Mouse (Mus musculus) liver, embryonic 16.5 days (tissue): ENCODE data around the gene Hoxc12. TPM values are rescaled to one million over a fixed set of nuclear protein-coding genes. Genes with fewer than 3 reads are reported as not detected.

Experiments
- ATAC-seq: fragments of 200-750 bp; cut with Nextera tagmentation; 2 replicates; pipeline ENCODE4 v1.8.0; 2017; ENCODE audit warnings: low read depth, mild to moderate bottlenecking, moderate number of reproducible peaks, moderate library complexity
- H3K27ac ChIP-seq: fragments of 300-500 bp; sonication (generic); 2 replicates; pipeline ENCODE4 v1.5.1; 2014; ENCODE audit warnings: mild to moderate bottlenecking, low read length
- H3K27me3 ChIP-seq: fragments of 300-500 bp; sonication (generic); 2 replicates; pipeline ENCODE4 v1.6.1; 2014; ENCODE audit warnings: low read depth, low read length, mixed read lengths; ENCODE audit not compliant: control insufficient read depth, insufficient read depth
- H3K36me3 ChIP-seq: fragments of 300-500 bp; sonication (generic); 2 replicates; pipeline ENCODE4 v1.6.1; 2014; ENCODE audit warnings: mild to moderate bottlenecking; ENCODE audit not compliant: control insufficient read depth, insufficient read depth
- H3K4me1 ChIP-seq: fragments of 300-500 bp; sonication (generic); 2 replicates; pipeline ENCODE4 v1.6.1; 2014; ENCODE audit warnings: low read depth, low read length, mixed read lengths; ENCODE audit not compliant: control insufficient read depth
- H3K4me2 ChIP-seq: fragments of 300-500 bp; sonication (generic); 2 replicates; pipeline ENCODE4 v1.6.1; 2014; ENCODE audit warnings: low read depth, low read length, mixed read lengths
- H3K4me3 ChIP-seq: fragments of 300-500 bp; sonication (generic); 2 replicates; pipeline ENCODE4 v1.5.1; 2014; ENCODE audit warnings: low read depth, mild to moderate bottlenecking, low read length
- H3K9ac ChIP-seq: fragments of 300-500 bp; sonication (generic); 2 replicates; pipeline ENCODE4 v1.6.1; 2014; ENCODE audit warnings: low read depth, low read length
- H3K9me3 ChIP-seq: fragments of 300-500 bp; sonication (generic); replicated peaks from 2 replicates; pipeline ENCODE4 v1.6.1; 2016; ENCODE audit warnings: low read length; ENCODE audit not compliant: control insufficient read depth
- WGBS: fragments of 180-500 bp; shearing (Covaris S2); extraction: QIAGEN DNeasy Blood & Tissue Kit; methylation state at CpG from one replicate; pipeline ENCODE4 v1.1.7; 2014; ENCODE audit not compliant: insufficient replicate concordance; 5-methylcytosine and 5-hydroxymethylcytosine counted together
- polyA plus RNA-seq: library from polyadenylated mRNA; unstranded; fragments of >200 nt; fragmentation: Nextera tagmentation; extraction: Ambion mirVana; gene quantifications from 2 replicates; pipeline ENCODE4 v1.2.1, GENCODE M21; 2015

Hoxc12 gene
- polyA plus RNA-seq, 1 experiment from 2014 or later = not detected

DNA sequence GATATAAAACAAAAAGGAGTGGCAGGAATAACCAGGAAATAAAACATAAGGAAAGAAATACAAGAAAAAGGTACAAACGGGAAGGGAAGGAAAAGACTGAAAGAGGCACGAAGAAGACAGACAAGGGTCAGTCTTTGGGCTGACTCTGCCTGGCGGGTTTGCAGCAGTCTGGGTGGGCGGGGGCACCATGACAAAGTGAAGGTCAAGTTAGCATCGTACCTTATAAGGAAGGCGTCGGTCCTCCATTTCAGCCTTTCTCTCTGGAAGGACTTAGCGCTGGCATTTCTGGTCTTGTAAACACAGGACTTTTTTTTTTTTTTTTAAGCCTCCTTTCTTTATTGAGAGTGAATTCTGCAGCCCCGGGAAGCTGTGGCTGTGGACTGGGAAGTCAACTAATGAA lies 10.7 kb downstream of the Hoxc12 start:
- no peaks in the 10 kb centered on the region for H3K36me3 ChIP-seq
- H3K9me3 ChIP-seq = no peaks in the 10 kb centered on the region
- H3K4me2 ChIP-seq = no peak overlapping the region
- WGBS = 2% methylated on average over 9 of the region's 9 CpGs
- ATAC-seq = no peak
- H3K4me1 ChIP-seq = no peaks in the 10 kb centered on the region
- H3K27ac ChIP-seq = no peak overlapping the region
- no peak overlapping the region for H3K4me3 ChIP-seq
- peaks cover 95% of the 10 kb centered on the region for H3K27me3 ChIP-seq
- no peak overlapping the region for H3K9ac ChIP-seq

DNA sequence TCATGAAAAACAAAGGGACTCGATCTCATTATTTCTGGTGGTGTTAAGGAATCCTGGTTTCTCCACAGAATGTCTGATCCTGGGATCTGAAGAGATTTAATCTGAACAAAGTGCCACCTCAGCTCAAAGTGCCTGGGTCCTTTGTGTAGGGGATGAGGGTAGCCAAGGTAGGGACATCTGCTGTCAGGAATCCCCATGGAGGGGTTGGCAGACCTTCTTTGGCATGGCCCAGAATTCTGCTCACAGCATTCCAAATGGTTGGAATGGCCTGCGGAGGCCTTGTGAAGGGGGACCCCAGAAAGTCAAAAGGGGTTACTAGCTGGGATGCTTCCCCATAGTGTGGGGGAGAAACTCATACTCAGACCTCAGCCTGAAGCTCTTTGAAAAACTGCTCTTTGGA lies 12.3 kb downstream of the Hoxc12 start:
- Histone ChIP-seq H3K27ac (no peak overlapping the region), H3K4me2 (no peak overlapping the region), H3K36me3 (no peaks in the 10 kb centered on the region), H3K9me3 (no peaks in the 10 kb centered on the region), H3K27me3 (peaks cover 95% of the 10 kb centered on the region), H3K9ac (no peak overlapping the region), H3K4me1 (no peaks in the 10 kb centered on the region), H3K4me3 (no peak overlapping the region)
- ATAC-seq = no peak
- WGBS = 6% methylated on average over 2 of the region's 2 CpGs

DNA sequence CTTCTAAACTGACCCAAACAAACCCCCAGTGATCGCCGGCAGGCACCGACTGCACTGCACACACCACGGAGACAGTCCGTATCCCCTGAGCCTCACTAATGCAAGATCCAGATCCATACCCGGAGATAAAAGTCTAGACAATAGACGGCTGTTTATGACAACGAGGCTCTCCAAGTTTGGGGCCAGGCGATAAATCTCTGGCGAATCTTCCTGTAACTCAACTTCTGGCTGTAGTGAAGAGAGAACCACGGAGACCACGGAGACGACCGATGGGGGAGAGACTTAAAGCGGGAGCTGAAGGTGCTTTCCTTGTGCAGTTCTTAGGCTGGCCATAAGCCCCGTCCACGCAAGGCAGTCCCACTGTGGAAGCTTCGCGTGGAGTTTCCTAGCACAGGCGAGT lies 13.1 kb downstream of the Hoxc12 start:
- no peak overlapping the region for H3K9ac ChIP-seq
- no peak for ATAC-seq
- no peaks in the 10 kb centered on the region for H3K36me3 ChIP-seq
- no peak overlapping the region for H3K4me3 ChIP-seq
- H3K4me2 ChIP-seq = no peak overlapping the region
- 2% methylated on average over 20 of the region's 20 CpGs for WGBS
- no peaks in the 10 kb centered on the region for H3K4me1 ChIP-seq
- peaks cover 97% of the 10 kb centered on the region for H3K27me3 ChIP-seq
- H3K9me3 ChIP-seq = no peaks in the 10 kb centered on the region
- no peak overlapping the region for H3K27ac ChIP-seq

DNA sequence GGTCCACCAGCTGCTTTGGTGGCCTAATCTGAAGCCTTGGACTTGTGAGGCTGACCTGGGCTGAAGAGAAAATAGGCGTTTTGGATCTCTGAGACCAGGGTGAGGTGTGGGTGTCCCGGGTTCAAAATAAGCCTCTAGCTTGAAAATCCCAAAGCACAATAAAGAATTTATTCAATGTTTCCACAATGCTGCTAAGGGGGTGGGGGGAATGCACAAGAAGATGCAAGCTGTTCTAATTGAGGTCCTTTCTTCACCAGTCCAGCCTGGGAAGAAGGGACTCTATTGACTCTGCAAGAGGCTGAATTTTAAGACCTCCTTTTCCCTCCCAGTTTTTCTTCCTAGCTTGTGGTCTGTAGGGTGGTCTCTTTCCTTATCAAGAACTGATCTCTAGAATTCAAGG lies 14.3 kb downstream of the Hoxc12 start:
- Histone ChIP-seq H3K9ac (no peak overlapping the region), H3K9me3 (no peaks in the 10 kb centered on the region), H3K27ac (no peak overlapping the region), H3K4me1 (no peaks in the 10 kb centered on the region), H3K4me3 (no peak overlapping the region), H3K36me3 (no peaks in the 10 kb centered on the region), H3K27me3 (peaks cover 97% of the 10 kb centered on the region), H3K4me2 (no peak overlapping the region)
- no peak for ATAC-seq
- WGBS = 13% methylated on average over 2 of the region's 2 CpGs

DNA sequence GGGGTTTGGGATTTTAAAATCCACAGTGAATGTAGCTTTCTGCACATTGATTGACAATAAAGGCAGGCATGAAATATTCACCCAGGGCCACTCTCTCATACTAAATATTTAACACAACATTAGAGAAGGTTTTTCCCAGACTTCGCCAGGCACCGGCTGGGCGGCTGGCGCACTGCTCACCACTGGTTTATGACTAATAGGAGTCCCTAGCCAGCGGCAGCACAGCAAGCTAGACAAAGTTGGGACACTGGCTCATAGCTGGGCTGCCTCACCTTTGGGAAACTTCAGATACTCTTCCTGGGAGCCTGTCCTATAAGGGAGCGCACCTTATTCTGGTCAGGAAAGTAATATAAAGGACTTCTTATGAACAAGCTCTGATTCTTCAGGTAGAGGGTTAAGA lies 17.0 kb downstream of the Hoxc12 start:
- no peak overlapping the region for H3K4me3 ChIP-seq
- no peak for ATAC-seq
- WGBS = 9% methylated on average over 6 of the region's 6 CpGs

DNA sequence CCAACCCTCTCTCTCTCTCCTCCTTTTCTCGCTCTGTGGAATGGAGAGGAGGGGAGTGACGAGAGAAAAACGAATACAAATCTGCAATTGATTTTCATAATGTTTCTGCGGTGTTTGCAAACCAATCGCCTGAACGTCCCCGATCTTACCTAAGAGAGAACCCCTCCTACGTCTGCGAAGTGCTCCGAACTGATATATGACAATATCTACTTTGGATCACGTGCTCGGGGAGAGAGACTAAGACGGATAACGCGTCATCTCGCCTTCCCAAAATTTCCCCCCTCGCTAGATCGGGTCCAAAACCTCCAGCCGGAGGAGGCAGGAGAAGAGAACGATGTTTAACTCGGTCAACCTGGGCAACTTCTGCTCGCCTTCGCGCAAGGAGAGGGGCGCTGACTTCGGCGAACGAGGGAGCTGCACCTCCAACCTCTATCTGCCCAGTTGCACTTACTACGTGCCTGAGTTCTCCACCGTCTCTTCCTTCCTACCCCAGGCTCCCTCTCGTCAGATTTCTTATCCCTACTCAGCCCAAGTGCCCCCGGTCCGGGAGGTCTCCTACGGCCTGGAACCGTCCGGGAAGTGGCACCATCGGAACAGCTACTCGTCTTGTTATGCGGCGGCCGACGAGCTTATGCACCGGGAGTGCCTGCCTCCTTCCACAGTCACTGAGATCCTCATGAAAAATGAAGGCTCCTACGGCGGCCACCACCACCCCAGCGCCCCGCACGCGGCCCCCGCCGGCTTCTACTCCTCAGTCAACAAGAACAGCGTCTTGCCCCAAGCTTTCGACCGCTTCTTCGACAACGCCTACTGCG lies 17.8 kb downstream of the Hoxc12 start, which contains the start of gene Hoxc11:
TSS of gene Hoxc11 (plus strand) at position 236 of the 815 bp plus-strand sequence.
- no peak within 1 kb of the TSS for H3K4me2 ChIP-seq
- H3K27ac ChIP-seq = no peak within 1 kb of the TSS
- H3K27me3 ChIP-seq = peaks cover 96% of the 10 kb centered on the region
- ATAC-seq = no peak
- H3K4me3 ChIP-seq = no peak within 1 kb of the TSS
- no peaks in the 10 kb centered on the region for H3K4me1 ChIP-seq
- WGBS = 2% methylated on average over 55 of the region's 57 CpGs
- no peaks in the 10 kb centered on the region for H3K9me3 ChIP-seq
- H3K36me3 ChIP-seq = no peaks in the 10 kb centered on the region
- no peak within 1 kb of the TSS for H3K9ac ChIP-seq

More for the DNA sequence above, 17.0 kb downstream of the Hoxc12 start:
- no peak overlapping the region for H3K4me2 ChIP-seq
- H3K9me3 ChIP-seq = no peaks in the 10 kb centered on the region
- no peak overlapping the region for H3K9ac ChIP-seq
- no peaks in the 10 kb centered on the region for H3K4me1 ChIP-seq
- H3K36me3 ChIP-seq = no peaks in the 10 kb centered on the region
- H3K27ac ChIP-seq = no peak overlapping the region
- peaks cover 98% of the 10 kb centered on the region for H3K27me3 ChIP-seq

DNA sequence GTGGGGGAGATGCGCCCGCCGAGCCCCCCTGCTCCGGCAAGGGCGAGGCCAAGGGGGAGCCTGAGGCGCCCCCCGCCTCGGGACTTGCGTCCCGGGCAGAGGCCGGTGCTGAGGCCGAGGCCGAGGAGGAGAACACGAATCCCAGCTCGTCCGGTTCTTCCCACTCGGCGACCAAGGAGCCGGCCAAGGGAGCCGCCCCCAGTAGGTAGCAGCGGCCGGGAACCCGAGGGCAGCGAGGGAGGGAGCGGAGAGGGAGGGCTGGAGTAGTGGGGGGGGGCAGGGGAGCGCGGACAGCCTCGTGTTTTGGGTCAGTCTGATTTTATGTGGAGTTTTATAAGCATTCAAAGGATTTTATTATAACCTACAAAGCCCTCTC lies 18.4 kb downstream of the Hoxc12 start:
- peaks cover 96% of the 10 kb centered on the region for H3K27me3 ChIP-seq
- no peaks in the 10 kb centered on the region for H3K4me1 ChIP-seq
- ATAC-seq = no peak
- H3K9ac ChIP-seq = no peak overlapping the region
- no peak overlapping the region for H3K27ac ChIP-seq
- no peak overlapping the region for H3K4me3 ChIP-seq
- H3K9me3 ChIP-seq = no peaks in the 10 kb centered on the region
- H3K36me3 ChIP-seq = no peaks in the 10 kb centered on the region
- WGBS = under 1% methylated on average over 27 of the region's 28 CpGs
- no peak overlapping the region for H3K4me2 ChIP-seq

DNA sequence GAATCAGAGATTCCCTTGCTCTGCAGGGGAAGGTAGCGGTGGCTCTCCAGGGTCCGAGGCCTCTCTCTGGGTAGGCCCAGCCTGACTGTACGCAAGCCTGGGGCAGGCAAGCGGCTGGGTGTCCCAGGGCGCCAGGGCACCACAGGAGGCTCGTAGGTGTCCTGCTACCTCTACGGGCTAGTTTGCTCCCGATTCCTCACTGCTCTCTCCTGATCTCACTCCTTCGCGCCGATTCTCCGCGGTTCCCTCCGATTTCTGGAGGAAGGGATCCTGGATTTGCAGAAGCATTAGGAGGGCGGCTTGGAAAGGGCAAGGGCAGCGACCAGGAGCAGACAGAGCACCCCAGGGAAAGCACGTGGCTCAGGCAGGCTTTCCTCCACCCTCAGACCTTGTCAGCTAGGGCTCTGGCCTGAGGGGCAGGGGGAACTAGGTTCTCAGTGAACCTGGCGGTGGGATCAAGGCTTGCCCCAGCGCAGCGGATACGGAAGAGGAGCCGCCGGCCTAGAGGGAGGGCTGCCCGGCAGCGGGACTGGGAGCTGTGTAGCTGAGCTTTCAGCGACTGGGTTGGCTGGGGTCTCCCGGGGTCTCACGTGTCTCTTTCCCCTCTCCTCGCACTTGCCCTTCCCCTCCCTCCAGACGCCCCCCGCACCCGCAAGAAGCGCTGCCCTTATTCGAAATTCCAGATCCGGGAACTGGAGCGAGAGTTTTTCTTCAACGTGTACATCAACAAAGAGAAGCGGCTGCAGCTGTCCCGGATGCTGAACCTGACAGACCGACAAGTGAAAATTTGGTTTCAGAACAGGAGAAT lies 19.5 kb downstream of the Hoxc12 start:
- no peak overlapping the region for H3K9ac ChIP-seq
- no peak overlapping the region for H3K4me3 ChIP-seq
- WGBS = 1% methylated on average over 40 of the region's 40 CpGs
- H3K4me1 ChIP-seq = no peaks in the 10 kb centered on the region
- no peaks in the 10 kb centered on the region for H3K36me3 ChIP-seq
- no peak overlapping the region for H3K27ac ChIP-seq
- H3K27me3 ChIP-seq = peaks cover 97% of the 10 kb centered on the region
- no peaks in the 10 kb centered on the region for H3K9me3 ChIP-seq
- H3K4me2 ChIP-seq = no peak overlapping the region
- ATAC-seq = no peak

DNA sequence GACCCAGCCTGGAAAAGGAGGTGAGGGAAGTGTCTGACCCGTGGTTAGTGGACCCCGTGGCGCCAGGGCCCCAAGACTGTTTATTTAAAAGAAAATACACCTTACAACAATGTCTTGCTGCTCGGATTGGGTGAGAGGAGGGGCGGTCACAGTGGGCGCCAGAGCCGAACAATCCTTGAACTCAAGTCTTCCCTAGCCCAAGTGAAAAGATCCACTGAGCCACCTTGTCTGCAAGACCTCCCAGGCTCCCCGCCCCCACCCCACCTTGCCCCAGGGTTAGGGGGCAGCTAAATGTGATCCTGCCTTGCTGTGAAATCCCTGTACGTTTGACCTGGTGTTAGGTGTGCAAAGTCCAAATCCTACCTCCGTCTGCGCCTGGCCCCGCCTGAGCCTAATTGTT lies 20.3 kb downstream of the Hoxc12 start:
- 2% methylated on average over 12 of the region's 12 CpGs for WGBS
- ATAC-seq = no peak

More for the DNA sequence above, 20.3 kb downstream of the Hoxc12 start:
- H3K4me1 ChIP-seq = no peaks in the 10 kb centered on the region
- no peaks in the 10 kb centered on the region for H3K9me3 ChIP-seq
- H3K27ac ChIP-seq = no peak overlapping the region
- no peak overlapping the region for H3K4me3 ChIP-seq
- no peak overlapping the region for H3K9ac ChIP-seq
- no peak overlapping the region for H3K4me2 ChIP-seq
- H3K36me3 ChIP-seq = no peaks in the 10 kb centered on the region
- peaks cover 97% of the 10 kb centered on the region for H3K27me3 ChIP-seq
